Mouse (Mus musculus): Measurements from ENCODE around the gene Col4a4.

The Col4a4 gene

GRCm38 (mm10) chr1:82586713-82587399, at the start of gene Col4a4, which contains the start of gene Col4a3:
Col4a4 (minus strand) TSS chr1:82586849.
Col4a3 (plus strand) TSS chr1:82586921.
- DNase-seq (ENCODE audit: low read depth, low spot score) = no peak

- no peak for DNase-seq (ENCODE audit: low read depth, low spot score)
Observed at GRCm38 (mm10) chr1:82636321-82636720, 49.7 kb upstream of the Col4a4 start.

GRCm38 (mm10) chr1:82635254-82635620, 48.6 kb upstream of the Col4a4 start:
- no peak for DNase-seq (ENCODE audit: low read depth, low spot score)

GRCm38 (mm10) chr1:82634545-82635253, 48.0 kb upstream of the Col4a4 start:
- no peak for DNase-seq (ENCODE audit: low read depth, low spot score)

GRCm38 (mm10) chr1:82631169-82631792, 44.6 kb upstream of the Col4a4 start:
- no peak for DNase-seq (ENCODE audit: low read depth, low spot score)

- no peak for DNase-seq (ENCODE audit: low read depth, low spot score)
Observed at GRCm38 (mm10) chr1:82629495-82629894, 42.8 kb upstream of the Col4a4 start.

GRCm38 (mm10) chr1:82627652-82628051, 41.0 kb upstream of the Col4a4 start:
- no peak for DNase-seq (ENCODE audit: low read depth, low spot score)

GRCm38 (mm10) chr1:82625474-82625873, 38.8 kb upstream of the Col4a4 start:
- DNase-seq (ENCODE audit: low read depth, low spot score) = no peak

GRCm38 (mm10) chr1:82624934-82625333, 38.3 kb upstream of the Col4a4 start:
- DNase-seq (ENCODE audit: low read depth, low spot score) = no peak

- no peak for DNase-seq (ENCODE audit: low read depth, low spot score)
Observed at GRCm38 (mm10) chr1:82619981-82620380, 33.3 kb upstream of the Col4a4 start.

GRCm38 (mm10) chr1:82618592-82618991, 31.9 kb upstream of the Col4a4 start:
- no peak for DNase-seq (ENCODE audit: low read depth, low spot score)

GRCm38 (mm10) chr1:82618001-82618400, 31.4 kb upstream of the Col4a4 start:
- no peak for DNase-seq (ENCODE audit: low read depth, low spot score)

- no peak for DNase-seq (ENCODE audit: low read depth, low spot score)
Observed at GRCm38 (mm10) chr1:82612061-82612660, 25.5 kb upstream of the Col4a4 start.

GRCm38 (mm10) chr1:82608646-82609262, 22.1 kb upstream of the Col4a4 start:
- no peak for DNase-seq (ENCODE audit: low read depth, low spot score)

- DNase-seq (ENCODE audit: low read depth, low spot score) = no peak
Observed at GRCm38 (mm10) chr1:82605856-82606255, 19.2 kb upstream of the Col4a4 start.

- DNase-seq (ENCODE audit: low read depth, low spot score) = no peak
Observed at GRCm38 (mm10) chr1:82605347-82605746, 18.7 kb upstream of the Col4a4 start.

GRCm38 (mm10) chr1:82603198-82603950, 16.7 kb upstream of the Col4a4 start:
- no peak for DNase-seq (ENCODE audit: low read depth, low spot score)

- no peak for DNase-seq (ENCODE audit: low read depth, low spot score)
Observed at GRCm38 (mm10) chr1:82596864-82597596, 10.4 kb upstream of the Col4a4 start.

- no peak for DNase-seq (ENCODE audit: low read depth, low spot score)
Observed at GRCm38 (mm10) chr1:82590266-82590665, 3.6 kb upstream of the Col4a4 start.

GRCm38 (mm10) chr1:82585981-82586380, 668 bp downstream of the Col4a4 start:
- DNase-seq (ENCODE audit: low read depth, low spot score) = no peak

All from A20 (cell line).